Mouse (Mus musculus) bone marrow macrophage, adult 2 months (primary cell): Measurements from ENCODE around the gene Tll1. TPM values are rescaled to one million over a fixed set of nuclear protein-coding genes. Genes with fewer than 3 reads are reported as not detected.
A peak's percentile ranks its signal among the peaks of the same experiment; 100 is the strongest.

Experiments used
- H3K27ac ChIP-seq: 2 replicates; pipeline ENCODE4 v1.5.1; 2012; ENCODE audit warnings: low read depth, low read length; ENCODE audit not compliant: insufficient read depth
- H3K4me1 ChIP-seq: 2 replicates; pipeline ENCODE4 v1.6.1; 2012; ENCODE audit warnings: low read length; ENCODE audit not compliant: control insufficient read depth, insufficient read depth
- H3K4me3 ChIP-seq: 2 replicates; pipeline ENCODE4 v1.5.1; 2012; ENCODE audit warnings: mild to moderate bottlenecking, low read length, moderate library complexity; ENCODE audit not compliant: insufficient read depth
- CTCF ChIP-seq: IDR thresholded peaks from 2 replicates; pipeline ENCODE4 v1.5.1; 2012; ENCODE audit warnings: low read depth, mild to moderate bottlenecking, low read length, moderate library complexity
- POLR2A ChIP-seq: IDR thresholded peaks from 2 replicates; pipeline ENCODE4 v1.6.1; 2012; ENCODE audit warnings: mild to moderate bottlenecking, low read depth, low read length, borderline replicate concordance
- polyA plus RNA-seq: library from polyadenylated mRNA; stranded (reverse); fragments of >200 nt; gene quantifications from 2 replicates; pipeline ENCODE4 v1.2.4, GENCODE M21; 2012; ENCODE audit not compliant: missing spikeins, insufficient read depth, insufficient read length

Gene Tll1
- 0.16 TPM in 1 of 2 replicates, not detected in the other for polyA plus RNA-seq

DNA sequence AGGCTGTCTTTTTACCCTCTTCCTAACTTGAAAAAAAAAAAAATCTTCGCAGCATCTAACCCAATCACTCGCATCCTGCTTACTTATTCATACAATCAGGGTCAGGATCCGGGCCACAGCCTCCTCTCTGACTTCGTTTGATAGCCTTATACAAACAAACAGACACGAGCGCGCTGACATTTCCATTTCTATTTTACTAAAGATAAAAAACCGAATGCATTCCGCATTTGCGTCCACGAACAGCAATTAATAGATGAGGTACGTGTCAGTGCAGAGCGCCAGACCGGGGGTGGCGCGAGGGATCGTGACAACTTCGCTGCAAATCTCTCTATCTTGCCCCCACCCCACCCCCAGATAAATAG, at the start of gene Tll1:
TSS of gene Tll1 (minus strand) at position 248 of the 362 bp plus-strand sequence.
- H3K27ac ChIP-seq: no peak within 1 kb of the TSS
- H3K4me1 ChIP-seq: no peaks in the 10 kb centered on the region; the same call in 1 of the 2 replicates
- TF ChIP-seq POLR2A: no peak
- TF ChIP-seq CTCF: no peak
- H3K4me3 ChIP-seq: peak within 1 kb of the TSS; percentile 49

DNA sequence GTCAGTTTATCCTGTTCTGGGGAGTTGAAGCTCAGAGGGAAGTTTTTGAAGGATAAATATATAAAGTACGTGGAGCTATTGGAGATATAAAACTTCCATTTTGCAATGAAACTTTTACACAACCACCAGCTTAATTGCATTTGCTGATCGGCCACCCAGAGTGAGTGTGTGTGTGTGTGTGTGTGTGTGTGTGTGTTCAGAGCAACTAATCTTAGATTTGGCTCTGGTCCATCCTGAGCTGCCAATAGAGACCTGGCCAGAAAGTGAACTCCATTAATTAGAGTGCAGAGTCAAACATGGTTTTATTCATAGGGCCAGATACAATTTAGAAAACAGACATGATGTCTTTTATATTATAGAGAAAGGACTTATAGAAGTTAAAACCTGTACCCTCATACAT, 32.6 kb upstream of the Tll1 start:
- Histone ChIP-seq H3K27ac (no peak overlapping the region), H3K4me1 (no peaks in the 10 kb centered on the region), H3K4me3 (no peak overlapping the region)
- TF ChIP-seq CTCF (no peak), POLR2A (no peak)

DNA sequence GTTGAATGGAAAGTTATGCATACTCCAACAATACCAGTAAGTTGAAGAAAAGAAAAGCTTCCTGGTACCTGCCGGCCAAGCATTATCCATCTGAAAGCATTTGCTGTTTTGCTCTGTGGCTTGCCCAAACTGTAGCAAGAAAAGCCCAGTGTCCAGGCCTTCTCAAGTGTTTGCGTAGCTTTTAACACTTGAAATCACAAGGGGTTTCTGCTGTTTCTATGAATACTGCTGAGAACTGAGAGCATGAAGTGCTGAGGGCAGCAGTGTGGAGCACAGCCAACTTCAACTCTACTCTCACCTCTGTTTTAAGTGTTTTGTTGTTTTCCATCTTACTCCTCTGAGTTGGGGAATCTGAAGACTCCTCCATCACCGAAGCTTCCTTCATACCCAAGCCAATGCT, 15.5 kb upstream of the Tll1 start:
- Histone ChIP-seq H3K4me3 (no peak overlapping the region), H3K4me1 (no peaks in the 10 kb centered on the region), H3K27ac (no peak overlapping the region)
- no peak for TF ChIP-seq POLR2A
- no peak for TF ChIP-seq CTCF

DNA sequence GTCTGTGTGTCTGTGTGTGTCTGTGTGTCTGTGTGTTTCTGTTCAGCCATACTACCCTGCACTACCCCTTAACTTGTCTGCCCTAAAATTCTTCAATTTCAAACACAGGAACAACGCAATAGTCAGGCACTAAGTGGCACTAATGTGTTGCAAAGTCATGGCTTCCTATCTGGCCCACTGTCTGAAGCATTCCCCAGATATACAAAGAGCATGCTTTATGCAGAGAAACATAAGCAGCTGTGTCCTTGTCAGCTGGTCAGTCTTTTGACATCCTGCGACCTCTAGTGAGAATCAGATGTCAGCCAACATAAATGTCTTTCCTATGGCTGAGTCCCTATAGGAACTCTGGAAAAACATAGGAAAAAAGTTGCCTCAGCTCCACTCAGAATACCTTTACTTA, 11.6 kb upstream of the Tll1 start:
- TF ChIP-seq POLR2A (no peak), CTCF (no peak)
- H3K4me3 ChIP-seq: no peak overlapping the region
- no peaks in the 10 kb centered on the region for H3K4me1 ChIP-seq
- no peak overlapping the region for H3K27ac ChIP-seq

DNA sequence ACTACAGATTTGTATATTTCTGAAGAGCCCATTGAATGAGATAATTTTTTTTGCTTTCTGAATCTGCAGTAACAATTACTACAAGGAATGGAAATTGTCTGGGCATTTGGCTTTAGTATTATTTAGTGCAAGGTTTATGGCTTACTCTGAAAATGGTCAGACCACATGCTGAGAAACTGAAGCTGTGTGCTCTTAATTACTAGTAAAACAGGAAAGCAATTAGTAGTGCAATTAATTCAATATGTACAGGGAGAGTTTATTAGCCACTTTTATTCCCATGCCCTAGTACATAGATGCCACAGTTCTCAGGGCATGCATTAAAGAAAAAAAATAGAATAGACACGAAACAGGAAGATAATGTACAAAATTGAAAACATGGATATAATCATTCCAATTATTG, 10.2 kb upstream of the Tll1 start:
- Histone ChIP-seq H3K4me1 (no peaks in the 10 kb centered on the region), H3K4me3 (no peak overlapping the region), H3K27ac (no peak overlapping the region)
- TF ChIP-seq CTCF (no peak), POLR2A (no peak)

DNA sequence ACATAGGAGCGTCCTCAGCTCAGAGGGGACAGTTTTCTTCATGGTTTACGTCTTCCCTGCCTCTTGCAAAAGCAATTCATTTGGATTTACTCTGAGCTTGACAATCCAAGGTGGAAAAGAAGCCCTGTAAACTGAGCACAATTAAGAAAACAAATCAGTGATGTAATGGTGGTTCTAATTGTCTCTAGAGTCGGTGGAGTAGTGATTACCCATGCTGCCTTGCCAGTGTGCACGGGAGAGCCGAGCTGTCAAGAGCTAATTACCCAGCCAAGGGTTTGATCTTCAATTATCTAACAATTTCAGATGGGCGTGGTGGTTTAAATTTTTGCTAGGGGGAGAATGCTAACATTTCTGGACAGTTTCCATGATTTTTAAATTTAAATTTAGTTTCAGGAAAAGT, 9.3 kb upstream of the Tll1 start:
- H3K27ac ChIP-seq: no peak overlapping the region
- no peaks in the 10 kb centered on the region for H3K4me1 ChIP-seq
- no peak for TF ChIP-seq CTCF
- TF ChIP-seq POLR2A: no peak
- H3K4me3 ChIP-seq: no peak overlapping the region

DNA sequence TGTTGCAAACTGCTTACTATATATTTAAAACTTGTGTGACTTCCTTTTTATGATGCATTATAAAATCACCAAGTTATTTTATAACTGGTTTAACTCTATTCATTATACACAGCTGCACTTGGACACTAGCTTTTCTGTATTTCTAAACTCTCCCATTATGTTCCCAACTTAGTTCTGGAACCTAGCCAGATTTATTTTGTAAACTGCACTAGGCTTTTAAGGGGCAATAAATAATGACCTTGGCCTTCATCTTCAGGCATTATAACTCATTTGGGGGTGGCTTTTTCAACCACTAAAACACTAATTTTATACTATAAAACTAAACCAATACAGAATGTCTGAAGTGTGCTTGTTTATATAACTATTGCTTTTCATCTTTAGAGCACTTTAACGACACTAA, 8.8 kb upstream of the Tll1 start:
- TF ChIP-seq CTCF (no peak), POLR2A (no peak)
- H3K4me3 ChIP-seq: no peak overlapping the region
- no peak overlapping the region for H3K27ac ChIP-seq
- no peaks in the 10 kb centered on the region for H3K4me1 ChIP-seq

DNA sequence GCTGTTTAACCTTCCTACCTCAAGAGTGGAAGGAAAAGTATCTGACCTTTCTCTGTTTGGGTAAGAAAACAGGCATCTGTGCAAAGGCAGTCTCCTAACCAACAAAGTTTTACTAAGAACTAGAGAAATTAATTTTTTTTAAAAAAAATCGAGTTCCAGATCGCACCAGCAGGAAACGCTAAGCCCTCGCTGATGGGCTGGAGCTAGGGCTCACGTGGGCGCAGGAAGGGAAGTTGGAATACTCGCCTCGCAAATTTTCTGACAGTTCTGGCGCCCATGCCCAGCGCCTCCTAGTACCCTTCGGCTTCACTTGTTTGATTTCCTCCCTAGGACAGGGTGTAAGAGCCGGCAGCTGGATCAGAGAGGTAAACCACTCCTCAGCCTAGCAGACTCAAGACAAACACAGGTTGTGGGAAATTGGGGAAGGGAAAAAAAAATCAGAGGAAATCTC, 365 bp upstream of the Tll1 start:
- Histone ChIP-seq H3K4me3 (peak overlapping the region; percentile 49), H3K27ac (no peak overlapping the region), H3K4me1 (no peaks in the 10 kb centered on the region; the same call in 1 of the 2 replicates)
- no peak for TF ChIP-seq POLR2A
- TF ChIP-seq CTCF: no peak

DNA sequence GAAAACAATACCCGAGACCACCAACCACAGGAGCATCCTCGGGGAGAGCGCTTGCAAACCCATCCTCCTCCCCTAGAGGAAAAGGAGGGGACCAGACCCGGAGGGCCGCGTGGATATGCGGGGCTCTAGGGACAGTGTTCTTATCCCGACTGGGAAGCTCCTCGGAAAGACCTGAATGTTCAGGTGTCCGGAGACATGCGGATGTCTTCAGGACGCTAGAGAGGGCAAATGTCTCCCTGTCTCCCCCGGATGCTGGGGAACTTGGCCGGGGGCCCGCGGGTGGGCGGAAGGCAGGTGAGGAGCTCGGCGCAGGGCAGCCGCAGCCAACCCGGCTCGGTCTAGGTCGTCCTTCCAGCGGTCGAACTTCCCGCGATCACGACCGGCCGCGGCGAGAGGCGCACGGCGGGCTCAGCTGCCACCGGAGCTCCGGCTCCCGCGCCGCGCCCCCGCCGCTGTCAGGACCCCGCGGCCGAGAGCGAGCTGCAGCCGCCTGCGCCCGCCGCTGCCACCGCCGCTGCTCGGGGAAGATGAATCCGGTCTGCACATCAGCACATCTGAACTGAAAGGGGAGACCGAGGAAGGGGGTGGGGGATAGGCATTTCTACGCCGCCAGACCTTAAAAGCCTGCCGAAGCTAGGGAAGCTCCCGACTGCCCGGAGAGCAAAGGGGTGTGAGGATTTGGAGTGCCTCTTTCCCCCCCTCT, 599 bp downstream of the Tll1 start:
- TF ChIP-seq CTCF (no peak), POLR2A (no peak)
- Histone ChIP-seq H3K27ac (no peak overlapping the region), H3K4me1 (no peaks in the 10 kb centered on the region; the same call in 1 of the 2 replicates), H3K4me3 (peak overlapping the region; percentile 49)

DNA sequence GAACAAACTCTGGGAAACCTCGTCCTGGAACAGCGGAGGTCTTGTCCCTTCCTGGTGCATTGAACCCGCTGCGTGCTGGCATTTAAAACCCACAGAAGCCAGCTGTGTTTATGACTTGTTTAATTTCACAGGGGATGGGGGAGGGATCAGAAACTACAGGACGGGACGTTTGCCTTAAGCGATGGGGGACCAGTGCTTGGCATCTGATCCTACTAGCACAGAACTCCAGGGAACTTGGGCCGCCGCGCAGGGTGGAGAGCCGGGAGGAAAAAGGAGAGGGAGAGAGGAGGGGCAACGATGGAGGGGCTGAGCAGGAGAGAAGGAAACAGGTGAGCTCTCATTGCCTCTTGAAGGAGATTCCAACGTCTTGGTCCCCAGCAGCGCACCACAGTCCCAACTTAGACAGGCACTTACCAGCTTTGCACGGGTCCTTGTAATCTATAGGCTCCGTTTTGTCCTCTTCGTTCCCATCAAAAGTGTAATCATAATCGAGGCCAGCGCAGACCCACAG, 1.2 kb downstream of the Tll1 start:
- H3K4me3 ChIP-seq: no peak overlapping the region

More for the DNA sequence above, 1.2 kb downstream of the Tll1 start:
- TF ChIP-seq CTCF (no peak), POLR2A (no peak)
- H3K27ac ChIP-seq: no peak overlapping the region
- no peaks in the 10 kb centered on the region; the same call in 1 of the 2 replicates for H3K4me1 ChIP-seq
